23 mouse cellular contexts compared by ENCODE assay signal in the genomic region with DNA sequence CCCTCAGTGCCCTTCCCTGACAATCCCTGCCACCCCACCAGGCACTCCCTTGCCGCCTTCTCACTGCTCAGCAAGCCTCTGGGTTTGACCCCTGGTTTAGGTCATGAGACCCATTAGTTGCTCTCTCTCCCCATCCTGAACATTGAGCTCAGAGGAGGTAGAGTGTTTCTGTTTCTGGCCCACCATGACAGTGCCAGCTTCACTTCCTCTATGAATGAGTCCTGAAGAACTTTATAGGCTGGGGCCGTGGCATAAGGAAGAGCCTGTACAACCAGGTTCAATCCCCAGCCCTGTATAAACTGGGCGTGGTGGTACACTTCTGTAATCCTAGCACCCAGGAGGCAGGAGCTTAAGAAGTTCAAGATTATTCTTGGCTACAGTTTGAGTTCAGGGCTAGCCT. TPM values are rescaled to one million over a fixed set of nuclear protein-coding genes. Genes with fewer than 3 reads are reported as not detected.
DNase-seq lines count a peak whose midpoint lies in the region; ATAC-seq and TF ChIP-seq lines count a peak whose summit lies in the region.
"Had no signal": no experiment of that assay in that cellular context is flagged by ENCODE, and none has a peak within 500 bp of the region (broad histone marks: within the 10 kb centered on the region; RNA-seq: fewer than 3 reads in every experiment).

No protein-coding gene starts in this region.

- H3K27me3 ChIP-seq in heart, embryonic 13.5 days (replicated peaks) = no peaks in the 10 kb centered on the region
- H3K27me3 ChIP-seq in liver, embryonic 16.5 days (ENCODE audit: control insufficient read depth, insufficient read depth, low read depth, low read length) = no peaks in the 10 kb centered on the region
- H3K27me3 ChIP-seq in forebrain, embryonic 16.5 days (replicated peaks; ENCODE audit: control insufficient read depth, insufficient read depth, low read length) = no peaks in the 10 kb centered on the region
- H3K27me3 ChIP-seq in hindbrain, embryonic 12.5 days = no peaks in the 10 kb centered on the region
- H3K27me3 ChIP-seq in forebrain, embryonic 12.5 days = no peaks in the 10 kb centered on the region
- H3K27me3 ChIP-seq: CH12.LX; hindbrain, embryonic 15.5 days; Patski had no signal

- H3K4me1 ChIP-seq in heart, embryonic 13.5 days = peaks cover 44% of the 10 kb centered on the region
- H3K4me1 ChIP-seq in bone marrow, adult 2 months (ENCODE audit: control insufficient read depth, insufficient read depth, low read length) = peaks cover 17% of the 10 kb centered on the region
- H3K4me1 ChIP-seq in liver, embryonic 16.5 days (ENCODE audit: control insufficient read depth, low read depth, low read length) = peaks cover 88% of the 10 kb centered on the region
- H3K4me1 ChIP-seq in forebrain, embryonic 16.5 days (replicated peaks; ENCODE audit: control insufficient read depth, insufficient read depth, low read length) = no peaks in the 10 kb centered on the region
- H3K4me1 ChIP-seq in hindbrain, embryonic 12.5 days = peaks cover 6% of the 10 kb centered on the region
- no peaks in the 10 kb centered on the region for H3K4me1 ChIP-seq in forebrain, embryonic 12.5 days
- H3K4me1 ChIP-seq: hindbrain, embryonic 15.5 days had no signal

- peaks cover 1% of the 10 kb centered on the region for H3K36me3 ChIP-seq in heart, embryonic 13.5 days
- peaks cover 5% of the 10 kb centered on the region for H3K36me3 ChIP-seq in liver, embryonic 16.5 days (ENCODE audit: control insufficient read depth, insufficient read depth)
- no peaks in the 10 kb centered on the region for H3K36me3 ChIP-seq in forebrain, embryonic 16.5 days (ENCODE audit: control insufficient read depth, insufficient read depth)
- 0 out of 2 replicates have a peak, but pooled peaks cover under 1% of the 10 kb centered on the region for H3K36me3 ChIP-seq in hindbrain, embryonic 12.5 days
- no peaks in the 10 kb centered on the region for H3K36me3 ChIP-seq in forebrain, embryonic 12.5 days (replicated peaks)
- H3K36me3 ChIP-seq: hindbrain, embryonic 15.5 days had no signal

- H3K9ac ChIP-seq in heart, embryonic 13.5 days = no peak overlapping the region
- 0 out of 2 replicates have a peak overlapping the region, but pooled peaks have one; percentile 15 for H3K9ac ChIP-seq in liver, embryonic 16.5 days (ENCODE audit: low read depth, low read length)
- H3K9ac ChIP-seq in forebrain, embryonic 16.5 days (replicated peaks; ENCODE audit: low read depth, low read length) = no peak overlapping the region
- H3K9ac ChIP-seq in hindbrain, embryonic 12.5 days = no peak overlapping the region
- H3K9ac ChIP-seq in forebrain, embryonic 12.5 days = no peak overlapping the region
- H3K9ac ChIP-seq: hindbrain, embryonic 15.5 days had no signal

- H3K4me3 ChIP-seq in heart, embryonic 13.5 days = no peak overlapping the region
- H3K4me3 ChIP-seq in bone marrow, adult 2 months (replicated peaks; ENCODE audit: control insufficient read depth, low read depth, low read length) = no peak overlapping the region
- H3K4me3 ChIP-seq in liver, embryonic 16.5 days (ENCODE audit: low read depth, low read length) = no peak overlapping the region
- no peak overlapping the region for H3K4me3 ChIP-seq in forebrain, embryonic 16.5 days (replicated peaks; ENCODE audit: low read length)
- no peak overlapping the region for H3K4me3 ChIP-seq in hindbrain, embryonic 12.5 days
- H3K4me3 ChIP-seq in forebrain, embryonic 12.5 days (replicated peaks) = no peak overlapping the region
- H3K4me3 ChIP-seq: embryonic facial prominence, embryonic 10.5 days; hindbrain, embryonic 10.5 days; hindbrain, embryonic 15.5 days had no signal

- H3K27ac ChIP-seq in heart, embryonic 13.5 days (replicated peaks) = no peak overlapping the region
- H3K27ac ChIP-seq in bone marrow, adult 2 months (ENCODE audit: control insufficient read depth, insufficient read depth, low read depth, low read length, poor library complexity) = peak overlapping the region; percentile 35; the same call in 1 of the 2 replicates
- peak overlapping the region; percentile 61 for H3K27ac ChIP-seq in liver, embryonic 16.5 days (ENCODE audit: low read length)
- H3K27ac ChIP-seq in forebrain, embryonic 16.5 days (ENCODE audit: low read length) = no peak overlapping the region
- H3K27ac ChIP-seq in hindbrain, embryonic 12.5 days = no peak overlapping the region
- H3K27ac ChIP-seq in forebrain, embryonic 12.5 days = no peak overlapping the region
- H3K27ac ChIP-seq: embryonic facial prominence, embryonic 10.5 days; hindbrain, embryonic 10.5 days; hindbrain, embryonic 15.5 days had no signal

- no peak for ATAC-seq in heart, embryonic 13.5 days (ENCODE audit: extremely low read depth, insufficient number of reproducible peaks, low FRiP score, low TSS enrichment)
- peak; percentile 66 for ATAC-seq in granulocyte monocyte progenitor cell, adult 5-6 weeks (replicated peaks; ENCODE audit: poor library complexity, severe bottlenecking)
- ATAC-seq in liver, embryonic 16.5 days (ENCODE audit: low read depth) = no peak
- ATAC-seq in forebrain, embryonic 16.5 days = no peak
- no peak for ATAC-seq in hindbrain, embryonic 12.5 days (ENCODE audit: low FRiP score)
- ATAC-seq in forebrain, embryonic 12.5 days (ENCODE audit: low FRiP score) = no peak
- ATAC-seq: activated CD4-positive, CD25-positive, alpha-beta regulatory T cell, adult 4 months; forebrain, embryonic 14.5 days; intestine, postnatal 0 days; Patski had no signal

- H3K9me3 ChIP-seq in heart, embryonic 13.5 days = no peaks in the 10 kb centered on the region
- H3K9me3 ChIP-seq in liver, embryonic 16.5 days (replicated peaks; ENCODE audit: control insufficient read depth, low read length) = no peaks in the 10 kb centered on the region
- H3K9me3 ChIP-seq in forebrain, embryonic 16.5 days (ENCODE audit: control insufficient read depth, low read length) = no peaks in the 10 kb centered on the region
- no peaks in the 10 kb centered on the region for H3K9me3 ChIP-seq in hindbrain, embryonic 12.5 days (replicated peaks)
- no peaks in the 10 kb centered on the region for H3K9me3 ChIP-seq in forebrain, embryonic 12.5 days
- H3K9me3 ChIP-seq: embryonic facial prominence, embryonic 10.5 days; hindbrain, embryonic 10.5 days; hindbrain, embryonic 15.5 days had no signal

- no peak for DNase-seq in heart, postnatal 36 days
- DNase-seq: adrenal gland, adult 2 months; adrenal gland, postnatal 36 days; cerebellum, adult 11 months; cerebellum, adult 9-10 months; cerebellum, postnatal 36 days; gastrocnemius, postnatal 10 days; heart, postnatal 10 days had no signal

- WGBS in heart, embryonic 13.5 days = 86% methylated on average over 3 of the region's 3 CpGs
- WGBS in bone marrow, adult 2 months = 52% methylated on average over 3 of the region's 3 CpGs
- 71% methylated on average over 3 of the region's 3 CpGs for WGBS in liver, embryonic 16.5 days (ENCODE audit: insufficient replicate concordance)
- 82% methylated on average over 3 of the region's 3 CpGs for WGBS in forebrain, embryonic 16.5 days
- 87% methylated on average over 3 of the region's 3 CpGs for WGBS in hindbrain, embryonic 12.5 days
- 84% methylated on average over 3 of the region's 3 CpGs for WGBS in forebrain, embryonic 12.5 days

- peak overlapping the region; percentile 2; the same call in 1 of the 2 replicates for H3K4me2 ChIP-seq in heart, embryonic 13.5 days
- no peak overlapping the region for H3K4me2 ChIP-seq in liver, embryonic 16.5 days (ENCODE audit: low read depth, low read length)
- H3K4me2 ChIP-seq in forebrain, embryonic 16.5 days (ENCODE audit: low read length) = no peak overlapping the region
- no peak overlapping the region for H3K4me2 ChIP-seq in hindbrain, embryonic 12.5 days (replicated peaks)
- no peak overlapping the region for H3K4me2 ChIP-seq in forebrain, embryonic 12.5 days
- H3K4me2 ChIP-seq: hindbrain, embryonic 15.5 days had no signal

- no peak for TF ChIP-seq CTCF in bone marrow, adult 2 months (IDR thresholded peaks at IDR 0.05; ENCODE audit: control insufficient read depth, insufficient read depth, low read length)

- no peak for TF ChIP-seq POLR2A in bone marrow, adult 2 months (IDR thresholded peaks at IDR 0.05; ENCODE audit: borderline replicate concordance, control insufficient read depth, low read depth, low read length)

- intact Hi-C loops in heart, postnatal 36 days (cut with DNase I) = no loop called here

RNA-seq across cellular contexts. Expression of a gene that starts 20.5 kb away (rescaled TPM):
- 116 and 121 TPM in 2 replicates for polyA plus RNA-seq in heart, embryonic 13.5 days (2015; fragmentation: Nextera tagmentation; extraction: Ambion mirVana)
- total RNA-seq in heart, postnatal 36 days (2021) = 100 to 1,000 TPM; 159 to 209 TPM
- polyA plus RNA-seq in bone marrow, adult 2 months (2011; ENCODE audit: insufficient read depth, insufficient read length, low replicate concordance, missing spikeins) = 204 and 219 TPM in 2 replicates
- 127 and 197 TPM in 2 replicates for total RNA-seq in granulocyte monocyte progenitor cell, adult 5-6 weeks (2014; fragmentation: Nextera tagmentation)
- 38.8 and 60.4 TPM in 2 replicates for total RNA-seq in granulocyte monocyte progenitor cell, adult 5-6 weeks (2017)
- polyA plus RNA-seq in liver, embryonic 16.5 days (2015; fragmentation: Nextera tagmentation; extraction: Ambion mirVana) = 279 and 350 TPM in 2 replicates
- 23.3 and 23.4 TPM in 2 replicates for polyA plus RNA-seq in forebrain, embryonic 16.5 days (2015; fragmentation: Nextera tagmentation; extraction: Ambion mirVana)
- polyA plus RNA-seq in hindbrain, embryonic 12.5 days (2016; fragmentation: Nextera tagmentation; extraction: Ambion mirVana) = 38.9 and 44.8 TPM in 2 replicates
- polyA plus RNA-seq in forebrain, embryonic 12.5 days (2016; fragmentation: Nextera tagmentation; extraction: Ambion mirVana) = 65.0 and 67.6 TPM in 2 replicates

RNA-seq across cellular contexts. Expression of a gene that starts 40.9 kb away (rescaled TPM):
- polyA plus RNA-seq in heart, embryonic 13.5 days (2015; fragmentation: Nextera tagmentation; extraction: Ambion mirVana) = 94.7 and 106 TPM in 2 replicates
- total RNA-seq in heart, postnatal 36 days (2021) = 10 to 100 TPM; 24.0 to 24.7 TPM
- polyA plus RNA-seq in bone marrow, adult 2 months (2011; ENCODE audit: insufficient read depth, insufficient read length, low replicate concordance, missing spikeins) = 55.2 and 61.5 TPM in 2 replicates
- 95.2 and 147 TPM in 2 replicates for total RNA-seq in granulocyte monocyte progenitor cell, adult 5-6 weeks (2014; fragmentation: Nextera tagmentation)
- total RNA-seq in granulocyte monocyte progenitor cell, adult 5-6 weeks (2017) = 71.2 and 75.6 TPM in 2 replicates
- polyA plus RNA-seq in liver, embryonic 16.5 days (2015; fragmentation: Nextera tagmentation; extraction: Ambion mirVana) = 55.2 and 56.6 TPM in 2 replicates
- 156 TPM in 2 replicates for polyA plus RNA-seq in forebrain, embryonic 16.5 days (2015; fragmentation: Nextera tagmentation; extraction: Ambion mirVana)
- 111 and 126 TPM in 2 replicates for polyA plus RNA-seq in hindbrain, embryonic 12.5 days (2016; fragmentation: Nextera tagmentation; extraction: Ambion mirVana)
- 122 and 132 TPM in 2 replicates for polyA plus RNA-seq in forebrain, embryonic 12.5 days (2016; fragmentation: Nextera tagmentation; extraction: Ambion mirVana)

Comparison
In these comparisons a context has a peak if more than half of its experiments do, and no peak if none do; other contexts are left out.
1. H3K27ac ChIP-seq: peak in bone marrow, adult 2 months (single experiment) and liver, embryonic 16.5 days (single experiment); none in heart, embryonic 13.5 days (single experiment), forebrain, embryonic 16.5 days (single experiment), hindbrain, embryonic 12.5 days (single experiment) and forebrain, embryonic 12.5 days (single experiment).